Mouse (Mus musculus) E14TG2a.4 (cell line): ENCODE results near the gene Rrnad1.
A peak's percentile ranks its signal among the peaks of the same experiment; 100 is the strongest.

Source experiments
- H3K27me3 ChIP-seq: 2 replicates; pipeline ENCODE4 v1.6.1; 2014; ENCODE audit warnings: low read length, control low read depth; ENCODE audit not compliant: insufficient read depth
- H3K36me3 ChIP-seq: 2 replicates; pipeline ENCODE4 v1.6.1; 2014; ENCODE audit warnings: low read length, control low read depth; ENCODE audit not compliant: insufficient read depth
- H3K4me1 ChIP-seq: replicated peaks from 2 replicates; pipeline ENCODE4 v1.6.1; 2014; ENCODE audit warnings: low read depth, low read length, control low read depth
- H3K4me3 ChIP-seq: replicated peaks from 2 replicates; pipeline ENCODE4 v1.5.1; 2014; ENCODE audit warnings: mild to moderate bottlenecking, low read length
- H3K9me3 ChIP-seq: 2 replicates; pipeline ENCODE4 v1.6.1; 2014; ENCODE audit warnings: low read length, control low read depth
- CTCF ChIP-seq: conservative IDR thresholded peaks from 2 replicates; pipeline ENCODE4 v1.5.1; 2014; ENCODE audit warnings: low read length
- NANOG ChIP-seq: IDR thresholded peaks from 2 replicates; pipeline ENCODE4 v1.6.1; 2014; ENCODE audit warnings: borderline replicate concordance, low read length, mixed read lengths
- POU5F1 ChIP-seq: IDR thresholded peaks from 2 replicates; pipeline ENCODE4 v1.6.1; 2014; ENCODE audit warnings: low read length, borderline replicate concordance

Gene Rrnad1

DNA sequence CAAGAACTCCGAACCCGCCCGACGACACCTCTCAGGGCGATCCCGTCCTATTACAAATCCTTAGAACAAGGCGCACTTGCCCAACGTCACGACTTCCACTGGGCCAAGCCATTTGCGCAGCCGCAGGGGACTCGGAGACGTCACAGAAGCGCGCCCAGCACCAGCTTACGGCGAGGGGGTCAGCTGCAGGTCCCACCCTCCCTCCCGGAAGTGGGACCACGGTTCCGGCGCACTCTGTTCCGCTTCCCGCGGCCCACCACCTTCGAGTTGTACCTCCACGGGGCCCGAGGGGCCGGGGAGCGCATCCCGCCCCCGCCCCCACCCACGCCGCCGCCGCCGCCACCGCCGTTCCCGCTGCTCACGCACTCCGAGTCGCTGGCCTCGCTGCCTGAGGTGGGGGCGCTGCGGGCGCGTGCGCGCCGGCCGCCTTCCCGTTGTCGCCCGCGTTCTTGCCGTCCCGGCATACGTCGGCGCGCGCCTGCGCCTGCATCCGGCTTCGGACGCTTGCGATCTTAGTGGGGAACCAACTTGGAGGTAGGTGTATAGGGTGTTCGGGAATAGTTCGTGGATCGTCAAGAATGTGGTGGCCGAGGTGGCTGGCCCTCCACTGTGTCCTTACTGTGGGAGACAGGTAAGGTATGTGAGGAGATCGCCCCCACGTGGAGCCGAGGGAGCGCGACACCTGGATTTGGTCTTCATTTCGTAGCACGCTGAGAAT, at the start of gene Rrnad1, which contains the start of gene Isg20l2:
TSS of gene Rrnad1 (minus strand) at position 640 of the 718 bp plus-strand sequence.
TSS of gene Isg20l2 (plus strand) at position 237 of the 718 bp plus-strand sequence.
- peaks cover 57% of the 10 kb centered on the region for H3K4me1 ChIP-seq
- peaks cover 75% of the 10 kb centered on the region for H3K36me3 ChIP-seq
- H3K27me3 ChIP-seq = no peaks in the 10 kb centered on the region
- H3K9me3 ChIP-seq = peaks cover 8% of the 10 kb centered on the region
- TF ChIP-seq POU5F1 (no peak), CTCF (peak; percentile 42)
- H3K4me3 ChIP-seq = peak within 1 kb of the TSS; percentile 94

DNA sequence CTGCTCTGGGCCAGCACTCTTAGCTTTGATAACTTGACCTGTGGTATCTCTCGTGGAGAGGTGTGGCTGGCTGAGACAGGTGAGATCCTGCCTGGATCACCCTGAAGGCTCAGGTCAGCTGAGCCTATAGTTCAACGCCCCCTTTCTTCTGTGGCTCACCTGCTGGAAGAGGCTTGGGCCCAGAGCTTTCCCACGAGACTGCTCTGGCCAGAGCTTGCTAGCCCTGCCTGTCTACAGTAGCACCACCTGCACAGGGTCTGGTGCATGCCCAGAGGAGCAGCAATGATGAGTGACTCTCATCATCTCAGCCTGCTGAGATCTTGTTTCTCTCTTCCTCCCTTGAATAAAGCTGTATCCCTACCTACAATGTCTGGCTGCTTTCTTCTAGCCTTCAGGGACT, 49.6 kb upstream of the Rrnad1 start:
- Histone ChIP-seq H3K9me3 (peaks cover 17% of the 10 kb centered on the region; the same call in 1 of the 2 replicates), H3K36me3 (peaks cover 3% of the 10 kb centered on the region; the same call in 1 of the 2 replicates), H3K4me1 (peaks cover 37% of the 10 kb centered on the region), H3K4me3 (no peak overlapping the region), H3K27me3 (peaks cover 100% of the 10 kb centered on the region)
- TF ChIP-seq POU5F1 = no peak
- TF ChIP-seq NANOG = no peak
- TF ChIP-seq CTCF = no peak

DNA sequence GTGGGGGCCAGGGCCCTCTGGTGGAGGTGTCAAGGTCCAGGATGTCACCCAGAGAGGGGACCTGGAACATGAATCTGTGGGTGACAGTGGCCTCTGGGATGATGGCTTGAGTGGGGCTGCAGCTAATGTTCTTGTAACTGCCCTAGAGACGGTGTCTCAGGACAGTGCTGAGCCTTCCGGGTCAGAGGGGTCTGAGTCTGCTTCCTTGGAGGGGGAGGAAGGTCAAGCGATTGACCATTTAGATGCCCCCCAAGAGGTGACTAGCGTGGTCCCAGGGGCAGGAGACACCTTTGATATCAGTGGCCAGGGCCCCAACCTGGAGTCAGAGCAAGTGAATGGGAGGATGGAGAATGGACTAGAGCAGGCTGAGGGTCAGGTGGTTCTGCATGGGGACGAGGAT, 49.0 kb upstream of the Rrnad1 start:
- H3K4me1 ChIP-seq = peaks cover 43% of the 10 kb centered on the region
- no peak for TF ChIP-seq NANOG
- TF ChIP-seq CTCF = no peak
- TF ChIP-seq POU5F1 = no peak
- H3K4me3 ChIP-seq = no peak overlapping the region
- H3K27me3 ChIP-seq = peaks cover 94% of the 10 kb centered on the region
- H3K9me3 ChIP-seq = peaks cover 17% of the 10 kb centered on the region; the same call in 1 of the 2 replicates
- H3K36me3 ChIP-seq = peaks cover 3% of the 10 kb centered on the region; the same call in 1 of the 2 replicates

DNA sequence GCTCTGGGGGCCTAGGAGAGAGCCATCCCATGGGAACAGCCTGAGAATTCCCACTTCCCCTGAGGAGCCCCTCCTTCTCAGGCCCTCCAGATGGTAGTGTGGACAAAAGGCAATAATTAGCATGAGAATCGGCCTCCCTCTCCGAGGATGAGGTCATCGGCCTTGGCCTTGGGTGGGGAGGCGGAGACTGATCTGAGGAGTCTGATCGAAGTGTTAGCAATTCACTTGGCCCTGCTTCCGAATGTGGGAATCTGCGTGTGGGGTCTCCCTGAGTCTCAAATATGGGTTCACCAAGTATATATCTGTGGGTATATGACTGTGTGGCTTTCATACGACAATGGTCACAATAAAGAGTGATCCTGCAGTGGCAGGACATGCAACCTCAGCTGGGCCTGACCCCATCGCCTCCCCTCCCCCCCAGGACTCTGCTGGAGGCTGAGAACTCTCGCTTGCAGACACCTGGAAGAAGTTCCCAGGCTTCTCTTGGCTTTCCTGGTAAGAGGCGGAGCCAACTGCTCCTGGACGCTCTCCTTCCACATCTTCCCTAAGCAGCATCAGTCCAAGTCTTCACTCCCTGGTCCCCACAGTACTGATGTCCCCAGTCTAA, 44.0 kb upstream of the Rrnad1 start:
- H3K9me3 ChIP-seq = peaks cover 17% of the 10 kb centered on the region; the same call in 1 of the 2 replicates
- H3K4me3 ChIP-seq = peak overlapping the region; percentile 79
- TF ChIP-seq CTCF (no peak), POU5F1 (peak; percentile 74), NANOG (peak; percentile 85; the same call in 1 of the 2 replicates)
- H3K36me3 ChIP-seq = peaks cover 3% of the 10 kb centered on the region; the same call in 1 of the 2 replicates
- peaks cover 88% of the 10 kb centered on the region for H3K27me3 ChIP-seq
- peaks cover 54% of the 10 kb centered on the region for H3K4me1 ChIP-seq

DNA sequence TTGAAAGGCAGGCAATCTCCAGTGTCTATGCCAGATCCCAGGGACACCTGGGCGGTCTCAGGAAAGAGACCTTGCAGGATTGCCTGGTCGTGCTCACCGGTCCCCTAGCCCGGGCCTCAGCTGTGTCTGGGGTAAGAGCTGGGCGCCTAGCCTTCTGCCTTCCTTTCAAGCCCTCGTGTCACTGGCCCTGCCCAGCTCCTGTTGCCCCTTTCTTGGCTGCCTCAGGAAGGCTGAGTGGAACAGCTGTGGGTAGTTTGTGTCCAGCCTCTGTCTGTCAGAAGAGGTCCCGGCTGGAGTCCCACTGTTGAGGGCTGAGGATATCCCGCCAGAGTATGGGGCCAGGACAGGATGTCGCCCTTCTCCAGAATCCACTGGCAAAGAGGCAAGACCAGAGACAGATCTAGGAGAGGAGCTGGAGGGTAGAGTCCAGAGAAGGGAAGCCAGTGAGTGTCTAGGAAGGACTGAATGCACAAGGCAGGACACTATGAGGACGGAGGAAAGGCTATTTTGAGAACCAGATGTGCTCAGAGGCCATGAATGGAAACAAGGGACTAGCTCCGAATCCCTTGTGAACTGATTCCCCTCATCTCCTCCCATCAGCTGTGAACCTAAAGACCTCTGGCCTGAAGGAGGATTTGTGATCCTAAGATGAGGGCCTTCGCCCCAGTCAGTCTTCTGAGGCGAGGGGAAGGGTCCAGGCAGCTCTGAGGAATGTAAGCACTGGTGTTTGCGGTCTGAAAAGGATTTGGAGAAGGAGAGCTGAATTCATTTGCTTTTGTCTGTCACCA, 43.3 kb upstream of the Rrnad1 start:
- H3K9me3 ChIP-seq = peaks cover 13% of the 10 kb centered on the region; the same call in 1 of the 2 replicates
- H3K27me3 ChIP-seq = peaks cover 87% of the 10 kb centered on the region
- H3K4me3 ChIP-seq = peak overlapping the region; percentile 79
- TF ChIP-seq POU5F1 (no peak), CTCF (no peak), NANOG (no peak)
- H3K4me1 ChIP-seq = peaks cover 54% of the 10 kb centered on the region
- H3K36me3 ChIP-seq = peaks cover 3% of the 10 kb centered on the region; the same call in 1 of the 2 replicates

DNA sequence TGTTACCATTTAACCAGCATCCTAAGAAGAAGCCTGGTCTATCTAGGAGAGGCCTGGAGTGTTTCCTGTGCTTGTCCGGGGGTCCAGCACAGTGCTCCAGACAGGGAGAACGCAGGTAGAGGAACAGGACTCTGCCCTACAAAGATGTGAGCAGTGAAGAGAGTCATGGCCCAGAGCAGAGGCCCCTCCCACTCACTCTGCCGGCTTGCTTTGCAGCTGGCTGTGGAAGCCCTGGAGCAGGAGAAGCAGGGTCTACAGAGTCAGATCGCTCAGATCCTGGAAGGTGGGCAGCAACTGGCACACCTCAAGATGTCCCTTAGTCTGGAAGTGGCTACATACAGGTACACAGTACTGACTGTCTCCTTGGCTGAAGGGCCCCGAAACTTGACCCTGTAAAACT, 42.3 kb upstream of the Rrnad1 start:
- Histone ChIP-seq H3K36me3 (peaks cover 3% of the 10 kb centered on the region; the same call in 1 of the 2 replicates), H3K4me1 (peaks cover 54% of the 10 kb centered on the region), H3K27me3 (peaks cover 87% of the 10 kb centered on the region), H3K4me3 (peak overlapping the region; percentile 79), H3K9me3 (peaks cover 11% of the 10 kb centered on the region; the same call in 1 of the 2 replicates)
- TF ChIP-seq NANOG = no peak
- no peak for TF ChIP-seq POU5F1
- no peak for TF ChIP-seq CTCF

DNA sequence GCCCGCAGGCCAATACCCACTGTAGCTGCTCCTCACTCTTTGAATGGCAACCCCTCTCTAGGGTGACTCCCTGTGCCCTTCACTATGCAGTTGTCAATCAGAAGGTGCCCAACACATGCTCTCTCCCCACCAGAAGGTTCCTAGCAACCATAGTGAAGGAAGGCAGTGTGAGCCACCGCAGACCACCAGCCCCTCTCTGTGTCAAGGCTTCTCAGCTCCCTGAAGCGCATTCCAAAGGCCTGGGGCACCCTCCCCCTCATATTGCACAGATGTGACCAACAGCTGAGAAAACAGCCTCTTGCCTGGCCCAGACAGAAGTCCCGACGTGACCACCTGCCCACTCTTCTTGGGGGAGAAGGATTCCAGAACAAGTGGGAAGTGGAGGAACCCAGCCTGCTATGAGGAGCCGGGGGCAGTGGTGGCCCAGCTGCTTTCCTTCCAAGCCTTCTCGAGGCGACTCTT, 41.7 kb upstream of the Rrnad1 start:
- H3K4me3 ChIP-seq = peak overlapping the region; percentile 79
- H3K4me1 ChIP-seq = peaks cover 54% of the 10 kb centered on the region
- TF ChIP-seq CTCF (no peak), NANOG (no peak)
- H3K36me3 ChIP-seq = peaks cover 3% of the 10 kb centered on the region; the same call in 1 of the 2 replicates
- peaks cover 7% of the 10 kb centered on the region; the same call in 1 of the 2 replicates for H3K9me3 ChIP-seq
- peaks cover 87% of the 10 kb centered on the region for H3K27me3 ChIP-seq
